Mouse (Mus musculus) bone marrow, adult 2 months (tissue): Measurements from ENCODE around the gene Slc27a5.

ENCODE experiments used
- CTCF ChIP-seq: fragments of 200-500 bp; IDR thresholded peaks from 2 replicates; pipeline ENCODE4 v1.5.1; 2011; ENCODE audit warnings: low read length, control low read depth; ENCODE audit not compliant: control insufficient read depth, insufficient read depth
- POLR2A ChIP-seq: fragments of 200-500 bp; IDR thresholded peaks from 2 replicates; pipeline ENCODE4 v1.6.1; 2011; ENCODE audit warnings: low read depth, mild to moderate bottlenecking, control low read depth, low read length, borderline replicate concordance; ENCODE audit not compliant: control insufficient read depth

- no peak for TF ChIP-seq CTCF
- TF ChIP-seq POLR2A: no peak
These were observed 3.6 kb upstream of the Slc27a5 start for GRCm38 (mm10) chr7:13001584-13001983.
